Mouse (Mus musculus) MEL (cell line): ENCODE results near the gene Rflnb. TPM values are rescaled to one million over a fixed set of nuclear protein-coding genes. Genes with fewer than 3 reads are reported as not detected.
A peak's percentile ranks its signal among the peaks of the same experiment; 100 is the strongest.

Experiments
- DNase-seq: peaks from one replicate; pipeline ENCODE4 v3.0.0; 2011; ENCODE audit warnings: low read depth, low spot score
- H3K27ac ChIP-seq: 2 replicates; pipeline ENCODE4 v1.5.1; 2012; ENCODE audit warnings: low read depth, mild to moderate bottlenecking, control low read depth, low read length, moderate library complexity; ENCODE audit not compliant: control insufficient read depth
- H3K27me3 ChIP-seq, 2 experiments: fragments of 150-350 bp in 1 of 2; sonication (generic) in 1 of 2; 2 replicates each; pipeline ENCODE4 v1.6.1; 2012; ENCODE audit warnings: low read length in 2 of 2, mild to moderate bottlenecking in 2 of 2, improper control_type of control experiment in 1 of 2, moderate library complexity in 1 of 2; ENCODE audit not compliant: insufficient read depth in 2 of 2, control insufficient read depth in 1 of 2
- H3K36me3 ChIP-seq, 2 experiments: 2 replicates each; pipeline ENCODE4 v1.6.1; 2012 to 2014; ENCODE audit warnings: low read length in 2 of 2, improper control_type of control experiment in 1 of 2, inconsistent platforms in 1 of 2, mild to moderate bottlenecking in 1 of 2; ENCODE audit not compliant: insufficient read depth in 2 of 2, control insufficient read depth in 1 of 2
- H3K4me1 ChIP-seq, 2 experiments: fragments of 150-350 bp in 1 of 2; sonication (generic) in 1 of 2; 2 replicates each; pipeline ENCODE4 v1.6.1; 2012; ENCODE audit warnings: low read length in 2 of 2, improper control_type of control experiment in 1 of 2, mild to moderate bottlenecking in 1 of 2; ENCODE audit not compliant: insufficient read depth in 2 of 2, control insufficient read depth in 1 of 2
- H3K4me3 ChIP-seq, 2 experiments: fragments of 150-350 bp in 1 of 2; sonication (generic) in 1 of 2; 2 replicates each; pipeline ENCODE4 v1.5.1; 2012; ENCODE audit warnings: low read depth in 2 of 2, low read length in 2 of 2, mild to moderate bottlenecking in 2 of 2, moderate library complexity in 2 of 2, control low read depth in 1 of 2, improper control_type of control experiment in 1 of 2; ENCODE audit not compliant: control insufficient read depth in 1 of 2, insufficient read depth in 1 of 2
- H3K79me2 ChIP-seq: 2 replicates; pipeline ENCODE4 v1.6.1; 2012; ENCODE audit warnings: mild to moderate bottlenecking, low read length, moderate library complexity; ENCODE audit not compliant: control insufficient read depth, poor library complexity, insufficient read depth
- H3K9ac ChIP-seq: 2 replicates; pipeline ENCODE4 v1.6.1; 2012; ENCODE audit warnings: low read depth, mild to moderate bottlenecking, control low read depth, low read length, moderate library complexity; ENCODE audit not compliant: control insufficient read depth, poor library complexity, severe bottlenecking
- H3K9me3 ChIP-seq: fragments of 150-350 bp; sonication (generic); replicated peaks from 2 replicates; pipeline ENCODE4 v1.6.1; 2012; ENCODE audit warnings: mild to moderate bottlenecking, low read length, improper control_type of control experiment, moderate library complexity; ENCODE audit not compliant: insufficient read depth
- BHLHE40 ChIP-seq: IDR thresholded peaks from 2 replicates; pipeline ENCODE4 v1.6.1; 2012; ENCODE audit warnings: low read depth, mild to moderate bottlenecking, inconsistent platforms, low read length, improper control_type of control experiment, borderline replicate concordance
- CHD1 ChIP-seq: IDR thresholded peaks from 2 replicates; pipeline ENCODE4 v1.6.1; 2012; ENCODE audit warnings: low read depth, mild to moderate bottlenecking, inconsistent platforms, low read length, improper control_type of control experiment
- CHD2 ChIP-seq: IDR thresholded peaks from 2 replicates; pipeline ENCODE4 v1.6.1; 2011; ENCODE audit warnings: low read length, improper control_type of control experiment
- CTCF ChIP-seq, 3 experiments: IDR thresholded peaks in 2 of 3; conservative IDR thresholded peaks in 1 of 3; 2 replicates each; pipeline ENCODE4 v1.5.1; 2011 to 2012; ENCODE audit warnings: low read length in 3 of 3, low read depth in 2 of 3, mild to moderate bottlenecking in 2 of 3, improper control_type of control experiment in 1 of 3, inconsistent platforms in 1 of 3, mixed read lengths in 1 of 3, moderate library complexity in 1 of 3; ENCODE audit not compliant: control insufficient read depth in 1 of 3, insufficient read depth in 1 of 3, poor library complexity in 1 of 3, severe bottlenecking in 1 of 3
- E2F4 ChIP-seq: IDR thresholded peaks from 2 replicates; pipeline ENCODE4 v1.6.1; 2011; ENCODE audit warnings: low read depth, low read length, improper control_type of control experiment, borderline replicate concordance
- ELF1 ChIP-seq: IDR thresholded peaks from 2 replicates; pipeline ENCODE4 v1.6.1; 2014; ENCODE audit warnings: low read depth, mild to moderate bottlenecking, inconsistent platforms, low read length, improper control_type of control experiment, moderate library complexity
- EP300 ChIP-seq, 2 experiments: IDR thresholded peaks; 2 replicates each; pipeline ENCODE4 v1.6.1; 2011; ENCODE audit warnings: improper control_type of control experiment in 2 of 2, low read length in 2 of 2, low read depth in 1 of 2, mild to moderate bottlenecking in 1 of 2
- ETS1 ChIP-seq: IDR thresholded peaks from 2 replicates; pipeline ENCODE4 v1.6.1; 2012; ENCODE audit warnings: low read depth, mild to moderate bottlenecking, inconsistent platforms, low read length, improper control_type of control experiment, moderate library complexity
- GATA1 ChIP-seq: IDR thresholded peaks from 2 replicates; pipeline ENCODE4 v1.6.1; 2011; ENCODE audit warnings: low read depth, low read length, improper control_type of control experiment
- HCFC1 ChIP-seq: IDR thresholded peaks from 2 replicates; pipeline ENCODE4 v1.6.1; 2012; ENCODE audit warnings: low read depth, mild to moderate bottlenecking, inconsistent platforms, low read length, improper control_type of control experiment, moderate library complexity
- JUND ChIP-seq: IDR thresholded peaks from 2 replicates; pipeline ENCODE4 v1.6.1; 2011; ENCODE audit warnings: low read depth, mild to moderate bottlenecking, improper control_type of control experiment, low read length
- KAT2A ChIP-seq: conservative IDR thresholded peaks from 2 replicates; pipeline ENCODE4 v1.6.1; 2012; ENCODE audit warnings: low read depth, low read length, improper control_type of control experiment, inconsistent platforms
- MAFK ChIP-seq: IDR thresholded peaks from 2 replicates; pipeline ENCODE4 v1.6.1; 2011; ENCODE audit warnings: low read depth, mild to moderate bottlenecking, low read length, improper control_type of control experiment, borderline replicate concordance
- MAX ChIP-seq: IDR thresholded peaks from 2 replicates; pipeline ENCODE4 v1.6.1; 2011; ENCODE audit warnings: low read length, improper control_type of control experiment
- MAZ ChIP-seq: IDR thresholded peaks from 2 replicates; pipeline ENCODE4 v1.6.1; 2012; ENCODE audit warnings: low read depth, mild to moderate bottlenecking, inconsistent platforms, low read length, improper control_type of control experiment
- MEF2A ChIP-seq: IDR thresholded peaks from 2 replicates; pipeline ENCODE4 v1.6.1; 2014; ENCODE audit warnings: low read depth, mild to moderate bottlenecking, inconsistent platforms, low read length, improper control_type of control experiment; ENCODE audit not compliant: poor library complexity, insufficient replicate concordance, severe bottlenecking; ENCODE audit errors: extremely low read depth
- MXI1 ChIP-seq: IDR thresholded peaks from 2 replicates; pipeline ENCODE4 v1.6.1; 2011; ENCODE audit warnings: mild to moderate bottlenecking, low read depth, low read length, improper control_type of control experiment
- MYB ChIP-seq: IDR thresholded peaks from 2 replicates; pipeline ENCODE4 v1.6.1; 2011; ENCODE audit warnings: mild to moderate bottlenecking, low read depth, low read length, improper control_type of control experiment
- MYC ChIP-seq: IDR thresholded peaks from 2 replicates; pipeline ENCODE4 v1.6.1; 2011; ENCODE audit warnings: low read depth, mild to moderate bottlenecking, low read length, improper control_type of control experiment, moderate library complexity
- NELFE ChIP-seq: IDR thresholded peaks from 2 replicates; pipeline ENCODE4 v1.6.1; 2011; ENCODE audit warnings: low read depth, low read length, improper control_type of control experiment
- NRF1 ChIP-seq: IDR thresholded peaks from 2 replicates; pipeline ENCODE4 v1.6.1; 2014; ENCODE audit warnings: low read depth, mild to moderate bottlenecking, inconsistent platforms, low read length, improper control_type of control experiment, moderate library complexity; ENCODE audit not compliant: poor library complexity, insufficient read depth, severe bottlenecking
- POLR2A ChIP-seq, 2 experiments: IDR thresholded peaks; 2 replicates each; pipeline ENCODE4 v1.6.1; 2011 to 2012; ENCODE audit warnings: low read length in 2 of 2, mild to moderate bottlenecking in 2 of 2, control low read depth in 1 of 2, improper control_type of control experiment in 1 of 2, low read depth in 1 of 2, moderate library complexity in 1 of 2; ENCODE audit not compliant: control insufficient read depth in 1 of 2, insufficient read depth in 1 of 2, poor library complexity in 1 of 2
- POLR2AphosphoS2 ChIP-seq: IDR thresholded peaks from 2 replicates; pipeline ENCODE4 v1.6.1; 2011; ENCODE audit warnings: low read length, improper control_type of control experiment
- POLR2AphosphoS5 ChIP-seq: IDR thresholded peaks from 2 replicates; pipeline ENCODE4 v1.6.1; 2012; ENCODE audit warnings: low read depth, borderline replicate concordance, mild to moderate bottlenecking, inconsistent platforms, low read length, moderate library complexity, mixed read lengths
- RAD21 ChIP-seq: IDR thresholded peaks from 2 replicates; pipeline ENCODE4 v1.6.1; 2011; ENCODE audit warnings: mild to moderate bottlenecking, low read depth, low read length, improper control_type of control experiment
- RCOR1 ChIP-seq: IDR thresholded peaks from 2 replicates; pipeline ENCODE4 v1.6.1; 2012; ENCODE audit warnings: low read depth, mild to moderate bottlenecking, inconsistent platforms, low read length, improper control_type of control experiment
- SIN3A ChIP-seq: IDR thresholded peaks from 2 replicates; pipeline ENCODE4 v1.6.1; 2012; ENCODE audit warnings: low read length, improper control_type of control experiment, inconsistent platforms
- SMC3 ChIP-seq: IDR thresholded peaks from 2 replicates; pipeline ENCODE4 v1.6.1; 2011; ENCODE audit warnings: low read depth, low read length, improper control_type of control experiment
- TAL1 ChIP-seq: IDR thresholded peaks from 2 replicates; pipeline ENCODE4 v1.6.1; 2012; ENCODE audit warnings: mild to moderate bottlenecking, inconsistent platforms, low read length, moderate library complexity, mixed read lengths
- TBP ChIP-seq: IDR thresholded peaks from 2 replicates; pipeline ENCODE4 v1.8.0; 2011; ENCODE audit warnings: low read depth, low read length, improper control_type of control experiment
- TCF12 ChIP-seq: IDR thresholded peaks from 2 replicates; pipeline ENCODE4 v1.6.1; 2014; ENCODE audit warnings: low read depth, mild to moderate bottlenecking, inconsistent platforms, low read length, improper control_type of control experiment, moderate library complexity
- UBTF ChIP-seq: IDR thresholded peaks from 2 replicates; pipeline ENCODE4 v1.6.1; 2012; ENCODE audit warnings: low read depth, mild to moderate bottlenecking, inconsistent platforms, low read length, improper control_type of control experiment, moderate library complexity, borderline replicate concordance; ENCODE audit not compliant: insufficient read depth
- USF1 ChIP-seq: IDR thresholded peaks from 2 replicates; pipeline ENCODE4 v1.6.1; 2014; ENCODE audit warnings: low read depth, mild to moderate bottlenecking, inconsistent platforms, low read length, improper control_type of control experiment, moderate library complexity
- USF2 ChIP-seq, 2 experiments: IDR thresholded peaks; 2 replicates each; pipeline ENCODE4 v1.6.1; 2011 to 2012; ENCODE audit warnings: improper control_type of control experiment in 2 of 2, low read length in 2 of 2, borderline replicate concordance in 1 of 2, inconsistent platforms in 1 of 2, low read depth in 1 of 2, mild to moderate bottlenecking in 1 of 2; ENCODE audit not compliant: insufficient read depth in 1 of 2
- ZC3H11A ChIP-seq: IDR thresholded peaks from 2 replicates; pipeline ENCODE4 v1.6.1; 2012; ENCODE audit warnings: low read depth, mild to moderate bottlenecking, inconsistent platforms, low read length, improper control_type of control experiment
- ZKSCAN1 ChIP-seq: IDR thresholded peaks from 2 replicates; pipeline ENCODE4 v1.6.1; 2012; ENCODE audit warnings: low read depth, mild to moderate bottlenecking, inconsistent platforms, low read length, improper control_type of control experiment, moderate library complexity
- ZMIZ1 ChIP-seq: IDR thresholded peaks from 2 replicates; pipeline ENCODE4 v1.6.1; 2012; ENCODE audit warnings: low read depth, mild to moderate bottlenecking, inconsistent platforms, low read length, improper control_type of control experiment, moderate library complexity
- ZNF384 ChIP-seq: IDR thresholded peaks from 2 replicates; pipeline ENCODE4 v1.6.1; 2012; ENCODE audit warnings: low read depth, mild to moderate bottlenecking, inconsistent platforms, low read length, improper control_type of control experiment
- polyA plus RNA-seq, 2 experiments: library from polyadenylated mRNA; stranded (reverse) in 1 of 2; unstranded in 1 of 2; fragments of >175 nt in 1 of 2; fragments of >200 nt in 1 of 2; gene quantifications; 2 replicates each; pipeline versions ENCODE4 v1.2.1 to v1.2.4; 2012; ENCODE audit warnings: low replicate concordance in 2 of 2, low read depth in 1 of 2; ENCODE audit not compliant: insufficient read length in 2 of 2, insufficient read depth in 1 of 2, missing spikeins in 1 of 2
- total RNA-seq: library from RNA; depleted of rRNA; stranded (reverse); fragments of 300-350 nt; gene quantifications from 2 replicates; pipeline ENCODE4 v1.2.3, GENCODE M21; 2012

Gene Rflnb
- total and polyA plus RNA-seq, 3 experiments = 7.4 to 8.7 TPM; not detected in 1

DNA sequence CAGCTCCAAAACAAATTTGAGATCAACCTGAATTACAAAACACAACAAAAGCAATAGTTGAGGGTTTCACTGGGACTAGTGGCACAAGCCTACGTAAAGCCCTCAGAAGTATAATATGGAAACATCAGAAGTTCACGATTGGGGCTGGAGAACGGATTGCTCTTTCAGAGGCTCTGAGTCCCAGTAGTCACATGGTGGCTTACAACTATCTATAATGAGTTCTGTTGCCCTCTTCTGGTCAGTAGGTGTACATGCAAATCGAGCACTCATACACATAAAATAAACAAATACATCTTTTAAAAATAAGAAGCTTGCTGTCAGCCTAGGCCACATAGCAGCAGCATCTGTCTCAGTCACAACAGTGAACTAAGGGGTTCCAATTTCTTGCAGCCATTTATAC lies 44.4 kb downstream of the Rflnb start:
- Histone ChIP-seq H3K9ac (no peak overlapping the region), H3K9me3 (no peaks in the 10 kb centered on the region), H3K27me3 (peaks cover 3 to 12% of the 10 kb centered on the region in 2 experiments), H3K27ac (no peak overlapping the region), H3K4me3 (no peak overlapping the region), H3K4me1 (no peaks in the 10 kb centered on the region), H3K79me2 (no peaks in the 10 kb centered on the region), H3K36me3 (no peaks in the 10 kb centered on the region)
- TF ChIP-seq ZNF384 = no peak
- TF ChIP-seq RCOR1 = no peak
- no peak for TF ChIP-seq E2F4
- TF ChIP-seq KAT2A = no peak
- peak; percentile 82 for TF ChIP-seq SMC3
- no peak for TF ChIP-seq ETS1
- no peak for TF ChIP-seq TAL1
- no peak for TF ChIP-seq NELFE
- no peak for TF ChIP-seq TBP
- TF ChIP-seq CHD1 = no peak
- no peak for TF ChIP-seq EP300 (IDR thresholded peaks at IDR 0.05; ENCODE audit: low read depth in 1 of 2, low read length in 2 of 2)
- TF ChIP-seq TCF12 = no peak
- TF ChIP-seq POLR2AphosphoS2 = no peak
- no peak for TF ChIP-seq NRF1
- TF ChIP-seq JUND = no peak
- no peak for TF ChIP-seq MXI1
- TF ChIP-seq USF1 = peak; percentile 91
- TF ChIP-seq POLR2A (IDR thresholded peaks at IDR 0.05; ENCODE audit: control insufficient read depth in 1 of 2, insufficient read depth in 1 of 2, low read depth in 1 of 2, low read length in 2 of 2, poor library complexity in 1 of 2) = no peak
- peak; percentile 44 to 79 (median 50) for TF ChIP-seq CTCF (IDR thresholded peaks at IDR 0.05 in 2 of 3, conservative IDR thresholded peaks at IDR 0.05 in 1 of 3; ENCODE audit: control insufficient read depth in 1 of 3, insufficient read depth in 1 of 3, low read depth in 2 of 3, low read length in 3 of 3, poor library complexity in 1 of 3, severe bottlenecking in 1 of 3)
- TF ChIP-seq RAD21 = peak; percentile 72
- TF ChIP-seq MAZ = no peak
- TF ChIP-seq BHLHE40 = no peak
- TF ChIP-seq MEF2A = no peak
- no peak for TF ChIP-seq HCFC1
- TF ChIP-seq ZMIZ1 = no peak
- 0 out of 2 replicates have a peak, but pooled peaks have one; percentile 14 for TF ChIP-seq SIN3A
- TF ChIP-seq POLR2AphosphoS5 = no peak
- TF ChIP-seq ELF1 = no peak
- TF ChIP-seq USF2 (IDR thresholded peaks at IDR 0.05; ENCODE audit: borderline replicate concordance in 1 of 2, insufficient read depth in 1 of 2, low read depth in 1 of 2, low read length in 2 of 2) = 0 out of 4 replicates have a peak, but pooled peaks of 1 of the 2 experiments have one; percentile 49
- TF ChIP-seq MYB = no peak
- TF ChIP-seq MAX = no peak
- TF ChIP-seq CHD2 = no peak
- no peak for TF ChIP-seq GATA1
- peak; percentile 94 for TF ChIP-seq MYC
- TF ChIP-seq ZC3H11A = peak; percentile 70
- no peak for TF ChIP-seq ZKSCAN1
- no peak for TF ChIP-seq MAFK
- TF ChIP-seq UBTF = no peak
- peak; percentile 77 for DNase-seq
